Mouse (Mus musculus): ENCODE data around the gene Gmds.

- TF ChIP-seq POLR2A (IDR thresholded peaks at IDR 0.05; ENCODE audit: control insufficient read depth, low read depth, low read length) = no peak
- TF ChIP-seq CTCF (IDR thresholded peaks at IDR 0.05; ENCODE audit: control insufficient read depth, insufficient read depth, insufficient replicate concordance, low read depth, low read length) = no peak
These were observed 559.1 kb downstream of the Gmds start for GRCm38 (mm10) chr13:31779281-31779981.

Measured in testis, adult 2 months (tissue).